Mouse (Mus musculus): ENCODE results near the gene 4930447C04Rik.

- no peak for TF ChIP-seq EP300 (IDR thresholded peaks at IDR 0.05; ENCODE audit: low read depth)
- no peak for TF ChIP-seq CTCF (IDR thresholded peaks at IDR 0.05; ENCODE audit: low read depth)
Measured at GRCm38 (mm10) chr12:72941398-72942051, 951 bp upstream of the 4930447C04Rik start.

Measured in liver, embryonic 14.5 days (tissue).